Mouse (Mus musculus): Measurements from ENCODE around the gene Ctns. TPM values are rescaled to one million over a fixed set of nuclear protein-coding genes. Genes with fewer than 3 reads are reported as not detected.

The Ctns gene
- polyA plus RNA-seq, 1 experiment = 17.2 TPM

- no peak for DNase-seq
- WGBS = 46% methylated on average over 2 of the region's 2 CpGs
- TF ChIP-seq CTCF (IDR thresholded peaks at IDR 0.05; ENCODE audit: insufficient read depth, low read length) = no peak
- no peak for TF ChIP-seq POLR2A (IDR thresholded peaks at IDR 0.05; ENCODE audit: borderline replicate concordance, extremely low read depth, low read depth, low read length)
- H3K4me1 ChIP-seq (ENCODE audit: control insufficient read depth, insufficient read depth, low read length) = 0 out of 2 replicates have a peak, but pooled peaks cover 4% of the 10 kb centered on the region
- H3K4me3 ChIP-seq (replicated peaks; ENCODE audit: extremely low read depth, low read depth, low read length) = no peak overlapping the region
Measured at GRCm38 (mm10) chr11:73201021-73201420, 2.2 kb upstream of the Ctns start.

GRCm38 (mm10) chr11:73199879-73200278 is 1.0 kb upstream of the Ctns start:
- TF ChIP-seq POLR2A (IDR thresholded peaks at IDR 0.05; ENCODE audit: borderline replicate concordance, extremely low read depth, low read depth, low read length) = no peak
- TF ChIP-seq CTCF (IDR thresholded peaks at IDR 0.05; ENCODE audit: insufficient read depth, low read length) = no peak
- Histone ChIP-seq H3K4me1 (ENCODE audit: control insufficient read depth, insufficient read depth, low read length) (0 out of 2 replicates have a peak, but pooled peaks cover 4% of the 10 kb centered on the region), H3K4me3 (replicated peaks; ENCODE audit: extremely low read depth, low read depth, low read length) (peak overlapping the region; percentile 94)
- peak; percentile 28 for DNase-seq
- 4% methylated on average over 12 of the region's 12 CpGs for WGBS

GRCm38 (mm10) chr11:73199230-73199712 is 429 bp upstream of the Ctns start, which contains the start of gene Shpk:
Shpk (plus strand) TSS chr11:73199460.
- TF ChIP-seq POLR2A (IDR thresholded peaks at IDR 0.05; ENCODE audit: borderline replicate concordance, extremely low read depth, low read depth, low read length) = peak; percentile 66; the same call in 1 of the 2 replicates
- no peak for TF ChIP-seq CTCF (IDR thresholded peaks at IDR 0.05; ENCODE audit: insufficient read depth, low read length)
- peak; percentile 94 for DNase-seq
- WGBS = under 1% methylated on average over 32 of the region's 32 CpGs

GRCm38 (mm10) chr11:73198190-73198589 is 652 bp downstream of the Ctns start:
- TF ChIP-seq POLR2A (IDR thresholded peaks at IDR 0.05; ENCODE audit: borderline replicate concordance, extremely low read depth, low read depth, low read length) = no peak
- TF ChIP-seq CTCF (IDR thresholded peaks at IDR 0.05; ENCODE audit: insufficient read depth, low read length) = no peak
- Histone ChIP-seq H3K4me3 (replicated peaks; ENCODE audit: extremely low read depth, low read depth, low read length) (peak overlapping the region; percentile 94), H3K4me1 (ENCODE audit: control insufficient read depth, insufficient read depth, low read length) (0 out of 2 replicates have a peak, but pooled peaks cover 4% of the 10 kb centered on the region)
- DNase-seq = no peak
- 14% methylated on average over 1 of the region's 1 CpGs for WGBS

More at GRCm38 (mm10) chr11:73199230-73199712, 429 bp upstream of the Ctns start, which contains the start of gene Shpk:
- Histone ChIP-seq H3K4me3 (replicated peaks; ENCODE audit: extremely low read depth, low read depth, low read length) (peak within 1 kb of the TSS; percentile 94), H3K4me1 (ENCODE audit: control insufficient read depth, insufficient read depth, low read length) (0 out of 2 replicates have a peak, but pooled peaks cover 4% of the 10 kb centered on the region)

GRCm38 (mm10) chr11:73194444-73194843 is 4.4 kb downstream of the Ctns start:
- Histone ChIP-seq H3K4me3 (replicated peaks; ENCODE audit: extremely low read depth, low read depth, low read length) (no peak overlapping the region), H3K4me1 (ENCODE audit: control insufficient read depth, insufficient read depth, low read length) (no peaks in the 10 kb centered on the region)
- DNase-seq = no peak
- 65% methylated on average over 2 of the region's 2 CpGs for WGBS
- TF ChIP-seq CTCF (IDR thresholded peaks at IDR 0.05; ENCODE audit: insufficient read depth, low read length) = no peak
- no peak for TF ChIP-seq POLR2A (IDR thresholded peaks at IDR 0.05; ENCODE audit: borderline replicate concordance, extremely low read depth, low read depth, low read length)

GRCm38 (mm10) chr11:73193047-73193446 is 5.8 kb downstream of the Ctns start:
- H3K4me1 ChIP-seq (ENCODE audit: control insufficient read depth, insufficient read depth, low read length) = no peaks in the 10 kb centered on the region
- no peak for DNase-seq
- TF ChIP-seq POLR2A (IDR thresholded peaks at IDR 0.05; ENCODE audit: borderline replicate concordance, extremely low read depth, low read depth, low read length) (no peak), CTCF (IDR thresholded peaks at IDR 0.05; ENCODE audit: insufficient read depth, low read length) (no peak)
- 60% methylated on average over 6 of the region's 6 CpGs for WGBS
- H3K4me3 ChIP-seq (replicated peaks; ENCODE audit: extremely low read depth, low read depth, low read length) = no peak overlapping the region

- TF ChIP-seq CTCF (IDR thresholded peaks at IDR 0.05; ENCODE audit: insufficient read depth, low read length) (no peak), POLR2A (IDR thresholded peaks at IDR 0.05; ENCODE audit: borderline replicate concordance, extremely low read depth, low read depth, low read length) (no peak)
- Histone ChIP-seq H3K4me1 (ENCODE audit: control insufficient read depth, insufficient read depth, low read length) (no peaks in the 10 kb centered on the region), H3K4me3 (replicated peaks; ENCODE audit: extremely low read depth, low read depth, low read length) (no peak overlapping the region)
- WGBS = 87% methylated on average over 6 of the region's 6 CpGs
- no peak for DNase-seq
Measured at GRCm38 (mm10) chr11:73187231-73187630, 11.6 kb downstream of the Ctns start.

- WGBS = 81% methylated on average over 10 of the region's 10 CpGs
- Histone ChIP-seq H3K4me1 (ENCODE audit: control insufficient read depth, insufficient read depth, low read length) (no peaks in the 10 kb centered on the region), H3K4me3 (replicated peaks; ENCODE audit: extremely low read depth, low read depth, low read length) (no peak overlapping the region)
- no peak for TF ChIP-seq POLR2A (IDR thresholded peaks at IDR 0.05; ENCODE audit: borderline replicate concordance, extremely low read depth, low read depth, low read length)
- TF ChIP-seq CTCF (IDR thresholded peaks at IDR 0.05; ENCODE audit: insufficient read depth, low read length) = no peak
- DNase-seq = no peak
Measured at GRCm38 (mm10) chr11:73185872-73186615, 12.8 kb downstream of the Ctns start.

- H3K4me1 ChIP-seq (ENCODE audit: control insufficient read depth, insufficient read depth, low read length) = peaks cover 13% of the 10 kb centered on the region; the same call in 1 of the 2 replicates
- peak overlapping the region; percentile 88 for H3K4me3 ChIP-seq (replicated peaks; ENCODE audit: extremely low read depth, low read depth, low read length)
- WGBS = 7% methylated on average over 2 of the region's 2 CpGs
- TF ChIP-seq CTCF (IDR thresholded peaks at IDR 0.05; ENCODE audit: insufficient read depth, low read length) (no peak), POLR2A (IDR thresholded peaks at IDR 0.05; ENCODE audit: borderline replicate concordance, extremely low read depth, low read depth, low read length) (no peak)
- DNase-seq = no peak
Measured at GRCm38 (mm10) chr11:73177895-73178294, 20.9 kb downstream of the Ctns start.
